Mouse (Mus musculus): ENCODE results near the gene Olfr652.

Gene Olfr652

DNA sequence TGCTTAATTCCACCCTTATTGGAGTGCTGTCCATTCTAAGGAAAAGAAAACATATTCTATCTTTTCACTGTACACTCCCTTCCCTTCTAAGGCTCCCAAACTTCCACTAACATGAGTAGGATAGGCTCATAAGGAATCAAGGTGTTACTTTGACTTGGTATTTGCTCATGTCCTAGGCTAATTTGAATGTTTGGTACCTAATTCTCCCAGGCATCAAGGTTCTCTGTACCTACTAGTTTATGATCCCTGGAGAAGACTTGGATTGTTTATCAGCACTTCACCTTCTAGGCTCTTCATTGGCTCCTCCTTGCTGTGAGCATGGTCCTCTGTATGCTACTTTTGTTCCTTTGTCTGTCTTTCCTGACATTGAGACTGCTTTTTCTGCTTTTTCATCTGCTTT lies at the start of gene Olfr652:
Gene Olfr652, plus strand, starts transcription at position 301 of the 400 bp plus-strand sequence.
- no peak for DNase-seq

DNA sequence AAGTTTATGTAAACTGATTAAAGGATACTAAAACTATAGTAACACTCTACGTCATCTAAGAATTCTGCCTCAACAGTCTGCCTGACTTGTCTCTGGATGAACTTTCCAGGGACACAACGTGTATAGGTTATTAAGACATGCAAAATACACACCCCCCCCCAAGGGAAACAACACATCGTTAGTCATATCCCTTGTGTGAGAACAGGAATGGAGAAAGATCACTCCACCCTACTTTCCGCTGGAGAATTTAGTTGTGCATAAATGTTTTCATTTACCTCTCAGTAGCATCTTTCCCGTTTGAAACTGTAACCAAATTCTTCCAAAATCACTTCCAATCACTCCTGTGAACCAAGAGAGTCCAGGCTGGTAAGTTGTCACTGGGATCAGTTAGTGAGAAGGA lies 10.9 kb upstream of the Olfr652 start, which contains the start of gene Olfr651:
Gene Olfr651, plus strand, starts transcription at position 301 of the 400 bp plus-strand sequence.
- DNase-seq = no peak

DNA sequence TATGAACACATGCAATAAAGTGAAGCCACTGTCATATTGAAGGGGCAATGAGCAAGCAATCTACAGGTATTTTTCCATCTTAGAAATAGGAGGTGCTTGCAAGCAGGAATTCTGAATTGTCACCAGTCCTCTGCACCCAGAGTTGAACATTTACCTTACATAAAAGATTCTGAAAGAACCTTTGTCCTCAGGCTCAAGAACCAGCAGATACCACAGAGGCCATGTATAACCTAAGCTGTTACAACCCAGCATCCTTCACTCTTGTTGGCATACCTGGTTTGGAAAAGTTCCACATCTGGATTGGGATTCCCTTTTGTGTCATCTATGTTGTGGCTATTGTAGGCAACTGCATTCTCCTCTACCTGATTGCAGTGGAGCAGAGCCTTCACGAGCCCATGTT lies 8.0 kb upstream of the Olfr652 start:
- DNase-seq = no peak

DNA sequence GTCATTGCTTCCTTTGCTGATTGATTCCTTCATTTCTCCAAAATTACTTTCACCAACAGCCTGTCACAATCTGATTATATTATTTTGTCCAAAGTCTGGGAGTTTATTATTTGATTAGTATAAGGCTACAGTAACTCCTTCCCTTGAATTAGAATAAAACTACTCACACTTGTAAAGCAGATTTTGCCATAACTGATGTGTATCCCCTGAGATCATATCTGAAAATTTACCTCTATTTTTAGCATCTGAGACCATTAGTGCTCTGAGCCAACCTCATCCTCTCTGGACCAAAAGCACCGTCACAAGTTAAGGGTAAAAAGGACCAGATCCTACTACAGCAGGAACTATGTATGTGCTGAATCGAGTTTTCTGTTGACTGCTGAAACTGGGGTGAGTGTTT lies 16.3 kb downstream of the Olfr652 start, which contains the start of gene Olfr653:
Gene Olfr653, plus strand, starts transcription at position 301 of the 400 bp plus-strand sequence.
- DNase-seq = no peak

DNA sequence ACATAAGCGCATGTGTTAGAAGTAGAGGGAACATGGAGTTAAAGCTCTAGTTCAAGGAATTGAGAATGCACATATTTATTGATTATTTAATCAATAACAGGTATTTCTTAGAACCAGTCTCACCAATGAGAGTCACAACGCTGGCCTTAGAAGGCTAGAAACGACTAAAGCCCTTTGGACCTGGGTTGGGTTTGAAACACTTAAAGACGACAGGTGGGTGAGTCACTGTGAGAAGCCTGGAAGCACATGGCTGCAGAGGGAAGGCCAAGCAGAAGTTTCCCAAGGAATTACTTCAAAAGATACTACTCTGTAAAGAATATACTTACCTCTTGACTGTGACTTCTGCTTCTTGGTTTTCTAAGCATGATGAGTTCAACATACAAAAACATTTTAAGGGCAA lies 20.1 kb downstream of the Olfr652 start:
- no peak for DNase-seq

DNA sequence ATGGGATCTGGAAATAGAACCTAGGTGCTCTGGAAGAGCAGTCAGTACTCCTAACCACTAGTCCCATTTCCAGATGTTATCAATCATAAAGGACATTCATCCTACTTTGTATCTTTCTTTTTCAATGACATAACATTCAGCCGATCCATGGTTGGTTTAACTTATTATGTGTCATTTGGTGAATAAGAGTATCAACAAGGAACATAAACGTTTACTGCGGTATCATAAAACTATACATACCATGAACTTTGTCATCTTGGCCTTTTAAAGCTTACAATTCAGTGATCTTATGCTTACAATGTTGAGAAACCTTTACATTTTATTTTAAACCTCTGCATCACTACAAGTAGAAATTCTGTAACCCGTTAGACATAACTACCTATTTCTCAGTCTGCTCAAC lies 20.7 kb downstream of the Olfr652 start:
- no peak for DNase-seq

DNA sequence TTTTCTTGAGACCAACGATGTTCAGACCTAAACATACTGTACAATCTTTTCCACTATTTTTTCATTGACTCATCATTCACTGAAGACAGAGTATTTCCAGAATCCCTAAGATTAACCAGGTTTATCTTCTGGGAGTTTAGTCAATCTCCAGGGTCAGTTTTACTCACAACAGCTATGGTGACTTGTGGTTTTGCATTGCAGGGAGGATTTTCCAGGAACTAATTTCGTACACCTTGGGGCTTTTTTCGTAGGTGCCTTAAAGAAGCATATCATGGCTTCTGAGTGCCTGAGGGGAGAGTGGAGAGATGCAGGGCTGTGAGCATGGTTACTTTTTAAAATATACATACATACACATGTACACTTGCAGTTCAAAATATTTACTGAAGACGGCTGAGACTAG lies 26.0 kb downstream of the Olfr652 start, which contains the start of gene Olfr654:
Gene Olfr654, plus strand, starts transcription at position 301 of the 400 bp plus-strand sequence.
- no peak for DNase-seq

DNA sequence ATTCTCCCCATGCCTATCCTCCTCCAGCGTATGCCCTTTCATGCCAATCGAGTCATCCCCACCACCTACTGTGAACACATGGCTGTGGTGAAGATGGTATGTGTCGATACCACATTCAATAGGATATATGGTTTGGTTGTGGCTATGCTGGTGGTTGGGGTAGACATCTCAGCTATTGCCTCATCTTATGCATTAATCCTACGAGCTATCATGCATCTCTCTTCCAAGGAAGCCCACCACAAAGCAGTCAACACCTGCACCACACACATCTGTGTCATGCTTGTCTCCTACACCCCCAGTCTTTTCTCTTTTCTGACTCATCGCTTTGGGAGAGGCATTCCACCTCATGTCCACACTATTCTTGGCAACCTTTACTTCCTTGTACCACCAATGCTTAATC lies 27.6 kb downstream of the Olfr652 start:
- no peak for DNase-seq

DNA sequence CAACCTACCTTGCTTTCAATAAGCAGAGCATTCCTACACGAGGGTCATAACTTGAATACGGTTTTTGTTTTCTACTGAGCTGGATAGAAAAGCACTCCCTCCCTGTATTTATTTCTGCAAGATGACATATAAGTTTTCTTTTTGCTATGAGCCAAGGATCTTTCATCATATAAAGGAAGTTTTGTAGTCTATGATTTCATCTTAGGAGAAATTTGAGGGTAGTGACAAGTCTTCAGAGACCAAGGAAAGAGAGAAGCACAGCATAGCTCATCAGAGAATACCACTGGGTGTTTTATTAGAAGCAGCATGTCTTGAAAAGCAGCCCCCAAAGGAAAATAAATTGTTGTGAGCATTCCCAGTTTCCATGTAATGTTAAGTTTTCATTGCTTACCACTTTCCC lies 41.0 kb downstream of the Olfr652 start, which contains the start of gene Olfr655:
Gene Olfr655, minus strand, starts transcription at position 101 of the 400 bp plus-strand sequence.
- no peak for DNase-seq

DNA sequence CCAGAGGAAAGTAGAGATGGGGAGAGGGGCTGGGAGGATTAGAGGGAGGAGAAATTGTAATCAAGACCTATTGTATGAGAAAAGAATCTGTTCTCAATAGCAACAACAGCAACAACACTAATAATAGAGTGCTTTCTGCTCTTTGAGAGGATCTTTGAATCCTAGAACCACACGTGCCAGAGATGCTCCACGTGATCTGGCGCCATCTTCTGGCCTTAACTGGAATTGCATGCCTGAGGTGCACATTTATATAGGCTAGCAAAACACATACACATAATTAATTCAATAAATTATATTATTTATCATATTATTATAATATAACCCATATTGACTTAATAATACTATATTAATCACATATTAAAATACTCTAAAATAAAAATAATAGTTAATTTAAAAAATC lies 42.5 kb downstream of the Olfr652 start:
- DNase-seq = no peak

DNA sequence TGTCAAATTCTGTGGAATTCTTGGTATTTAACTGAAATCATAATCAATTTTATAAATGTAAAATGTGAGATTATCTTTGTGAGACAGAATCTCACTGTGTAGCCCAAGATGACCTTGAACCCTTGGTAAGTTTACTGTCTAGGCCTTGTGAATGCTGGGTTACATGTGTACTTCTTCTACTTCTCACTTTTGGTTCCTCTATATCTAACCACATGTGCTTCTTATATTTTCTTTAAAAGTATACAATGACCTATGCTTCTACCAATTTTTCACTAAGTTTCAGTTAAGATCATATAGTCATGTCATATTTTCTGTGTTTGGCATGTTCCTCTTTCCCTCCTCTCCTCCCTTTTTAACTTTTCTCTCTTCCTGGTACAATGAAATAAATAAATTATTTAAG lies 44.0 kb downstream of the Olfr652 start:
- no peak for DNase-seq

DNA sequence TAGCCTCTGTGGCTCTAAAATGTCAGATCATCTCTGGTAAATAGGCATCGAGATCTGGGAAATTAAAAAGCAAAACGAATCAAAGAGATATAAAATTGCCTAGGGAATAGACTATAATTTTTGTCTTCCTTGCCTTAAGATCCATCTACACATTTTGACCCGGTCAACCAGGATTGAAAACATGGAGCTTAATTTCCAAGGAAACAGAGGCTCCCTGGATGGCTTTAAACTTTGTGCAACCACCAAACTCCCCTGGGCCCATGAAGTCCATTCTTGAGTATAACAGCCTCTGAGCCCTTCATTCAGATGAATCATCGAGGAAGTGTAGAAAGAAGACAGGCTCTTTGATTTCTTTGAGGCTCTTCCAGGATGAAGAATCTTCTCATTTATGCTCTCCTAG lies 53.0 kb downstream of the Olfr652 start, which contains the start of gene Olfr656:
Gene Olfr656, plus strand, starts transcription at position 301 of the 400 bp plus-strand sequence.
- DNase-seq = no peak
